Mouse (Mus musculus) limb, embryonic 11.5 days (tissue): ENCODE data around the gene Serpinb1c. TPM values are rescaled to one million over a fixed set of nuclear protein-coding genes. Genes with fewer than 3 reads are reported as not detected.

Experiments
- polyA plus RNA-seq: library from polyadenylated mRNA; unstranded; fragments of >200 nt; fragmentation: Nextera tagmentation; extraction: Ambion mirVana; gene quantifications from 2 replicates; pipeline ENCODE4 v1.2.1, GENCODE M21; 2014

Gene Serpinb1c
- polyA plus RNA-seq, 1 experiment from 2014 or later = not detected

Other genes starting within 250 kb of the Serpinb1c start
- 0.76 and 1.1 TPM in 2 replicates for gene Mylk4, start 114.3 kb downstream of the Serpinb1c start, polyA plus RNA-seq
- gene Wrnip1, start 96.2 kb downstream of the Serpinb1c start, polyA plus RNA-seq = 17.5 and 19.7 TPM in 2 replicates
- not detected in 2 replicates for gene D930007J09Rik, start 95.4 kb downstream of the Serpinb1c start, polyA plus RNA-seq
- 1.5 and 2.5 TPM in 2 replicates for gene Serpinb1a, start 47.0 kb downstream of the Serpinb1c start, polyA plus RNA-seq
- 0.32 and 0.54 TPM in 2 replicates for gene Serpinb6b, start 67.0 kb upstream of the Serpinb1c start, polyA plus RNA-seq
- 0.72 and 1.4 TPM in 2 replicates for gene Serpinb9, start 105.0 kb upstream of the Serpinb1c start, polyA plus RNA-seq
- not detected in 2 replicates for gene Serpinb9b, start 129.2 kb upstream of the Serpinb1c start, polyA plus RNA-seq
- gene Serpinb1b, start 180.4 kb upstream of the Serpinb1c start, polyA plus RNA-seq = not detected in 2 replicates